Mouse (Mus musculus) lung, adult 18-20 months (tissue): ENCODE data around the gene Elp6.
"Not testable (repeated sequence)": the region's sequence is repeated elsewhere in the genome, so short reads cannot be mapped to it uniquely, and the experiment has no call there.

Experiments used
- DNase-seq, 2 experiments: peaks; one replicate each; pipeline ENCODE4 v3.0.0; 2022; ENCODE audit warnings: mixed read lengths in 2 of 2

The Elp6 gene

GRCm38 (mm10) chr9:110316503-110316902 is 11.5 kb downstream of the Elp6 start:
- no peak for DNase-seq

DNA sequence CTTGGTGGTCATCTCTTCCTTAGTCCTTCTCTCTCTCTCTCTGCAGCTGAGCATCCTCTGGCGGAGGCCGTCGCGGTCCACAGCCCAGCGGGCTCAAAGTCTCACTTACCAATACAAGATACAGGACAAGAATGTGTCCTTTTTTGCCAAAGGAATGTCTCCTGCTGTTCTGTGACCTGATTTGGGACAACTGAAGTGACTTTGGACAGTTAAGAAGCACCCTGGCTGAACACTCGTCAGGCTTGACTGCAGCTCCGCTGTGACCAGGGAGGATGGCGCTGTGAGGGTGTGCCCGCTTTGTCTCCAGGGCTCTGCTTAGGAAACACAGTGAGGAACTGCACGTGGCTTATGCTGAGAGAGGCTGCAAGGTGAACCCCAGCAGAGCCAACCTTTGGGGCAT is 15.8 kb downstream of the Elp6 start:
- DNase-seq, result no peak

DNA sequence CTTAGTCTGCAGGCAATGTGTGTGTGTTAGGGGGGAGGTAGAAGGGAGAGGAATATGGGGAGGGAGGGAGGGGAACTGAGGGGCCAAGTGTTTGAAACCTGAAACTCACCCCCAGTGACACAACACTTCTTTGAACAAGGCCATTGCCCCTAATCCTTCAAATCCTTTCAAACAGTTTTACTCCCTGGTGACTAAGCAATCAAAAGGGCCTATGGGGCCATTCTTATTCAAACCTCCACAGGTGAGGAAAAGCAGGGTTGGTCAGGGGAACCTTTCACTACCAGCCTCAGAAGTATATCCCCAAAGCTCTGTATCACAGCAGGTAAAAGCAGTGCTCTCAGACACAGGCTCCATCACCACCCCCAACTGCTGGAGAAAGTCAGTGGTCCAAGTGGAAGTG is 18.0 kb downstream of the Elp6 start:
- no peak for DNase-seq

DNA sequence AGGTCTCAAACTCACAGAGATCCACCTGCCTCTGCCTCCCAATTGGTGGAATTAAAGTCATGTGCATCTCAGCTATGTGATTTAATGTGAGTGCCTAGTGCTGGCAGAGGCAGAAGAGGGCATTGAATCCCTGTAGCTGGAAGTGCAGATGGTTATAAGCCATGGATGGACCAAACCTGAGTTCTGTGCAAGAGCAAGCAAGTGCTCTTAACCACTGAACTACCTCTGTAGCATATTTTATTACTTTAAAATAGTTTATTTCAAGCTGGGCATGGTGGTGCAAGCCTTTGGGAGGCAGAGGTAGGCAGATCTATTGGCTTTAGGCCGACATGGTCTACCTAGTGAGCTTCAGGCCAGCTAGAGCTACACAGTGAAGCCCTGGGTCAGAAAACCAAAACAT is 19.2 kb downstream of the Elp6 start:
- DNase-seq, result no peak

DNA sequence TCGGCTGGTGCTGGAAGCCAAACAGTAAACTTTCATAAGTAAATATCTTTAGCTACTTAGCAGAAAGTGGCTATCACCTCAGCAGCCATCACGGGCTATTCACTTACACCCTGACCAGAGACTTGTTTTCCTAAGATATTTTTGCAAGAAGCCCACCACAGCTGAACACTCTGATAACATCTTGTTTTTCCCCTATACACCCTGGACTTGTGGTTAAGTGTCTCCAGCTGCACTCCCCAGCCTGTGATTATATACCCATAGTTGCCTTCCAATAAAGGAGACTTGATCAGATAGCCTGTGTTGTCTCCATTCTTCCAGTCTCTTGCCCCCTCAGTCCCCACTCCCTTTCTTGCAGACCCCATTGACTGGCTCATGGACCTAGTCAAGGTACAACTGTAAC is 23.2 kb downstream of the Elp6 start:
- DNase-seq, result no peak

- no peak for DNase-seq
Measured at GRCm38 (mm10) chr9:110328946-110329630, 24.1 kb downstream of the Elp6 start.

GRCm38 (mm10) chr9:110329655-110330054 is 24.7 kb downstream of the Elp6 start:
- no peak for DNase-seq

DNA sequence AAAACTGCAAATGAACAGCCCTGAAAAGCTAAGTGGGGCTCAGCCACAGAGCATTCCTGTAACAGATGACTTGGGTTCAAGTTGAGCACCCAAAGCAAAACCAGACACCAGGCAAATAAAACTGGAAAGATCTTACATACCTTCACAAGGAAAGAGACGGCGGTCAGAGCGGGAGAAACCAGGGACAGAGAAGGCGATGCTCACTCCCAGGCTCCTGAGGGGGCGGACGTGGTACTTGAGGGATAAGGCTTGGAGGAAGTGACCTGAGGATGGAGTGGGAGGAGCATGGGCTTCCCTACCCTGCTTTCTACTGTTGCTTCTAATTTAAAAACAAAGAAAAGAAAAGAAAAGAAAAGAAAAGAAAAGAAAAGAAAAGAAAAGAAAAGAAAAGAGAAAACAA is 25.4 kb downstream of the Elp6 start:
- no peak for DNase-seq

DNA sequence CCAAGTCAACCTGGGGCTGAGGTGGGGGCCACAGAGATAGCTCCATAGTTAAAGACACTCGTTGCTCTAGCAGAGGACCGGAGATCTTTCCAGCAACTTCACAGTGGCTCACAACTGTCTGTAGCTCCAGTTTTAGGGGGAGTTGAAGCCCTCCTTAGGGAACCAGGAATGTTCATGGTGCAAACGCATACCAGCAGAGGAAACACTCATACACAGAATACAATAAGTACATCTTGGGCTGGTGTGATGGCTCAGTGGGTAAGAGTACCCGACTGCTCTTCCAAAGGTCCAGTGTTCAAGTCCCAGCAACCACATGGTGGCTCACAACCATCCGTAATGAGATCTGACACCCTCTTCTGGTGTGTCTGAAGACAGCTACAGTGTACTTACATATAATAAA is 25.9 kb downstream of the Elp6 start:
- not testable (repeated sequence) for DNase-seq

DNA sequence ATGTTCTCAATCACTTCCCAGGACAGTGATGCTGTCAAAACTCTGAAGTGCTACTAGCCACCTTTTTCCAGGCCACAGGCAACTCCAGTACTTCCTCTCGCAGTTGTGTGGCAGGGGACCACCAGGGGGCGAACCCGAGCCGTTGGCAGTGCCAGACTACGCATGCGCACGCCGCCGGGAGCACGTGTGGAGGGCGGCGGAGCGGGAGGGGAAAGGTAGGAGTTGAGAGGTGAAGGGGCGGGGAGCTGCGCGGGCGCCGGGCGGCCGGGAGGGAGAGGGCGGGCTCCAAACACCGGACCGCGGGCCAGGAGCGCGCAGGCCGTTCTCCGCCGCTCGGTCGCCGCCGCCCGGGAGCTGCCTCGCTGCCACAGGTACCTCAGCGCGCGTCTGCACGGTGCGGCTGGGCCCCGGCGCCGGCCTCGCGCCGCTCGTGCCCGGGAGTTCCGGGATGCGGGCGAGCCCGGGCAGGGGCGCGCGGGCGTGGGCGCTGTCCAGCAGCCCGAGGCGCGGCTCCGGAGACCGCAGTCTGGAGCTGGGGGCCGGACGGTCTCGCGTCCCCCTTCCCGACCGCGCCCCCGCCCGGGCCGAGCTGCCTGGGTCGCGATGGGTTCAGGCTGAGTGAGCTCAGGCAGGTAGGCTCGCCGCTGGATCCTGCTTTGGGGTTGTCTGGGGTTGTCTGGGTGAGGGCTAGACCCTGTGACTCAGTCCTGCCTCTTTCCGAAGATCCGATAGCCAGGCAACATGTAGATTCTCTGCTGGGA is 28.3 kb downstream of the Elp6 start, which contains the start of gene Scap:
Scap (plus strand) TSS at position 154 of the 761 bp plus-strand sequence.
- DNase-seq, result peak; percentile 95 to 96

DNA sequence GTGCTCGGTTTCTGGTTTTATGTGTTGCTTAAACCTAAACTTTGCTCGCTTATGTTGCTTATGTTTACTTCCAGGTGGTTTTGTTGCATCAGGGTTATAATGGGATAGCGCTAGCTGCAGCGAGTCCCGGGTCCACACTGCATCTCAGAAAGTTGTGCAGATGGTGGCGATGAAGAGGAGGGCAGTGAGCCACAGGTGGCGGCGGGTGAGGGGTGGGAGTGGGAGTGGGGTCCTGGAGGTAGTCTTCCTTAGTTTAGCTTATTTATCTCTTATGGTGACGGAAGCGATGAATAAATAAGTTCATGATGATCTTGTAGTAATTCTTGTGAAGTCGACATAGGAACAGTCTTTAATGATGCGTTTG is 28.9 kb downstream of the Elp6 start:
- DNase-seq, result no peak

GRCm38 (mm10) chr9:110334849-110335248 is 29.9 kb downstream of the Elp6 start:
- no peak for DNase-seq

DNA sequence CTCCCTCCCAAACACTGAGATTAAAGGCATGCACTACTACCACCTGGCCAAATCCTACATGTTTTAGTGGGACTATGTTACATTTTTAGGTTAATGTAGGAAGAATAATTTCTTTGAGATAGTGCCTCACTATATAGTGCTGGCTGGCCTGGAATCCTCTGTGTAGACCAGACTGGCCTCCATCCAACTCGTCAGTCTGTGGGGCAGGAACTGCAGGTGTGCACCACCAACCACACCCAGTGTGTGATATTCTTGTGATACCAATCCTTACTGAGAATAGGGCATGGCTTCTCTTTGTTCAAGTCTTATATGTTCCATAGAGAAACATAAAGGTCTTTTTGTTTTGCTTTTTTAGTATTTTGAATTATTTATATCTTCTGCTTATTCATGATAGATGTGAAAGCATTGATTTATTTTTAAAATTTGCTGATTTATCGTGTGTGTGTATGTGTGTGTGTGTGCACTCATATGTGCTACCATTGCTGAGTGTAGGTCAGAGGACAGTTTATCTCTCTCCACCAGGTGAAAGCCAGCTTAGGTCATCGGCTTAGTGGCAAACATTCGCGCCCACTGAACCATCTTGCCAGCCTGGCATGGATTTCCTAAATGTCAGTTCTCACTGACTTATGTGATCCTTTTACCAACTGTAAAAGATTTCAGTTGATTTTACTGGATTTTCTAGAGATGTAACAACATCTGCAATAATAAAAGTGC is 35.2 kb downstream of the Elp6 start:
- no peak for DNase-seq

DNA sequence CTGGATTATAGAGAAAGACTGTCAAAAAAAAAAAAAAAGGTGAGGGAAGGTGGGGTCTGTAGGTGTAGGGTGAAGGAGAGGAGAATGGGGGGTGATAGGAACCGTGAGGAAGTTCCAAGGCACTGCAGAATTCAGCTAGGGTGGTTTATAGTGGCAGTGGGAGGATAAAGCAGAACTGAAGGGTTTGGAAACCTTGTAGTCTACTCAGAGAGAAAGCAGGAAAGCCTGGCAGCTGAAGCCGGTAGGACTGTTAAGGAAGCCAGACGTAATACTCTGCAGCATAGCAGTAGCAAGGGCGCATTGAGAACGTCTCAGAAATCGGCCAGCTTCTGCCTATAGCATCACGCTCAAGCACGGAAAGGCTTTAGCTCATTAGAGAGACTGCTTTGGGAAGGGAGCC is 37.0 kb downstream of the Elp6 start:
- DNase-seq, result no peak

GRCm38 (mm10) chr9:110343805-110344204 is 38.8 kb downstream of the Elp6 start:
- DNase-seq, result no peak

DNA sequence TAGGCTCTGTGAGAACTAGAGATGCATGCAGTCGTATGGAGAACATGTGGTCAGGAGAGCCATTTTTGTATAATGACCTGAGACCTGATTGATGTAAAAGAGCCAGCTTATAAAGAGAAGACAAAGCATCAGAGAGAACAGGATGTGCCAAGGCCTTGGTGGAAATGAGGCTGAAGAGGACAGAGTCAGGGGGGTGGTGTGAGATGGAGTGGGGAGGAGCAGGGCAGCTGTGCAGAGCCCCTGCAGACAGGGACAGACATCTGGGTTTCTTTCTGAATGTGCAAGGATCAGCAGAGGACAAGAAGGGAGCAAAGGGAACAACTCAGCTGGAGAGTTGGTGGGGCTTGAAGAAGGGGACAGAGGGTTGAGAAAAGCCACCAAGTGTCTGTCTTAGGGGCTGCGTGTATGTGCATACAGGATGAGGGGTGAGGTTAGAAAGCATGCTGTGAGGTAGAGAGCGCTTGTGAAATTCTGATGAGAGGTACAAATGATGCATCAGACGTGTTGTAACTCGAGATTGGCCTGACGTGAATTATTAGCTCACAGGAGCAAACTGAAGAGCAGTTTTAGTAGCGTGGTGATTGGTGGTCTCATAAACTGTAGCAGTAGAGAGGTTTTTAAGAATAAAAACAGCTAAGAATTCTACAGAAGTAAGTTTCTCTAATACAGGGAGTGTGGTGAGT is 40.2 kb downstream of the Elp6 start:
- no peak for DNase-seq

- no peak for DNase-seq
Measured at GRCm38 (mm10) chr9:110348899-110349298, 43.9 kb downstream of the Elp6 start.

DNA sequence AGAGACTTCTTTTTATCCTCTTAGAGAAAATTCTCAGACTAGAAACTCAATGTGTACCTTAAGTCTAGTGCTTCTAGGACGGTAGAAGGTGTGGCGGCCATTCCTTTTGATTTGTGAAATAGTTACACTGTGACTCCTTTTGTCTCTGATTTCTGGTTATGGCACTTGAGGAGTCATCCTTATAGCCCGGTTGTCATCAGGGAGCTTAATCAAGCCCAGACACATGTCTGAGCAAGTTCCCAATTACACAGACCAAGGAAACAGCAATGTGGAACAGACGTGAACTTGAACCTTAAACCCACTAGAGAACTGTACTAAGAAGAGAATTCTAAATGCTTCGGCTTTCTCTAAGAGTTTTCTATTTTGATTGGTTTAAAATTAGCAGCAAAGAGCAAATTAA is 45.2 kb downstream of the Elp6 start:
- no peak for DNase-seq

DNA sequence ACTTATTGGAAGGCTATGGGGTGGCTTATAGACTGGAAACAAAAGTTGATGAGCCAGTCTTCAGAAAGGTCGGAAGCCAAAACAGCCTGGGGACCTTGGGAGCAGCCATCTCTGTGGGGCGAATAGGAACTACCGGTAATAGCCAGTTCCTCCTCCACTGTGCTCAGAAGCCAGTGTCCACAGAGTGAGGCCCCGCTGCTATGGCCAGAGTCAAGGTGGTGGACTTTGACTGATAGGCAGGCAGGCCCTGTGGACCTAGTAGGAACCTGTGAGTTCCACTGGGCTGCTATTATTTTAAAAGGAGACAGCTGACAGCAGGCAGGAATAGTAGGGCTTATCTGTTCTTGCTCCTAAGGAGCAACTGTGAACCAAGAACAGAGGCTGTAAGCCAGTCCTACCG is 45.6 kb downstream of the Elp6 start:
- DNase-seq, result no peak

GRCm38 (mm10) chr9:110351350-110351749 is 46.4 kb downstream of the Elp6 start:
- DNase-seq, result no peak

GRCm38 (mm10) chr9:110351932-110352632 is 47.1 kb downstream of the Elp6 start:
- DNase-seq, result no peak

- no peak for DNase-seq
Measured at GRCm38 (mm10) chr9:110358341-110358740, 53.4 kb downstream of the Elp6 start.

- no peak for DNase-seq
Measured at GRCm38 (mm10) chr9:110361299-110361698, 56.3 kb downstream of the Elp6 start.
